Mouse (Mus musculus): ENCODE data around the gene Rpl27a.

Rpl27a gene

GRCm38 (mm10) chr7:109525740-109526663 lies 7.1 kb downstream of the Rpl27a start:
- DNase-seq (ENCODE audit: low spot score) = no peak

- no peak for DNase-seq (ENCODE audit: low spot score)
Measured at GRCm38 (mm10) chr7:109527536-109527935, 8.6 kb downstream of the Rpl27a start.

- no peak for DNase-seq (ENCODE audit: low spot score)
Measured at GRCm38 (mm10) chr7:109528356-109528755, 9.4 kb downstream of the Rpl27a start.

GRCm38 (mm10) chr7:109529741-109530140 lies 10.8 kb downstream of the Rpl27a start:
- no peak for DNase-seq (ENCODE audit: low spot score)

- no peak for DNase-seq (ENCODE audit: low spot score)
Measured at GRCm38 (mm10) chr7:109531501-109531900, 12.6 kb downstream of the Rpl27a start.

- DNase-seq (ENCODE audit: low spot score) = no peak
Measured at GRCm38 (mm10) chr7:109532691-109533090, 13.7 kb downstream of the Rpl27a start.

- no peak for DNase-seq (ENCODE audit: low spot score)
Measured at GRCm38 (mm10) chr7:109533129-109533528, 14.2 kb downstream of the Rpl27a start.

GRCm38 (mm10) chr7:109533888-109534287 lies 14.9 kb downstream of the Rpl27a start:
- no peak for DNase-seq (ENCODE audit: low spot score)

GRCm38 (mm10) chr7:109534921-109535320 lies 16.0 kb downstream of the Rpl27a start:
- DNase-seq (ENCODE audit: low spot score) = no peak

GRCm38 (mm10) chr7:109536451-109536946 lies 17.6 kb downstream of the Rpl27a start:
- DNase-seq (ENCODE audit: low spot score) = no peak

GRCm38 (mm10) chr7:109540902-109541301 lies 22.0 kb downstream of the Rpl27a start:
- no peak for DNase-seq (ENCODE audit: low spot score)

GRCm38 (mm10) chr7:109541609-109542363 lies 22.8 kb downstream of the Rpl27a start:
- DNase-seq (ENCODE audit: low spot score) = no peak

- no peak for DNase-seq (ENCODE audit: low spot score)
Measured at GRCm38 (mm10) chr7:109542364-109542628, 23.3 kb downstream of the Rpl27a start.

- no peak for DNase-seq (ENCODE audit: low spot score)
Measured at GRCm38 (mm10) chr7:109544792-109545191, 25.8 kb downstream of the Rpl27a start.

GRCm38 (mm10) chr7:109545255-109545993 lies 26.5 kb downstream of the Rpl27a start:
- no peak for DNase-seq (ENCODE audit: low spot score)

- DNase-seq (ENCODE audit: low spot score) = no peak
Measured at GRCm38 (mm10) chr7:109546186-109546585, 27.2 kb downstream of the Rpl27a start.

- no peak for DNase-seq (ENCODE audit: low spot score)
Measured at GRCm38 (mm10) chr7:109546726-109547125, 27.8 kb downstream of the Rpl27a start.

- no peak for DNase-seq (ENCODE audit: low spot score)
Measured at GRCm38 (mm10) chr7:109559536-109559935, 40.6 kb downstream of the Rpl27a start.

- no peak for DNase-seq (ENCODE audit: low spot score)
Measured at GRCm38 (mm10) chr7:109561466-109562153, 42.7 kb downstream of the Rpl27a start.

- no peak for DNase-seq (ENCODE audit: low spot score)
Measured at GRCm38 (mm10) chr7:109562154-109562599, 43.2 kb downstream of the Rpl27a start.

GRCm38 (mm10) chr7:109562676-109563075 lies 43.7 kb downstream of the Rpl27a start:
- no peak for DNase-seq (ENCODE audit: low spot score)
